Mouse (Mus musculus) limb, embryonic 14.5 days (tissue): ENCODE measurements at regions not wholly inside any gene's neighbourhood (a gene's known extent, or its start where the extent isn't known, plus 50 kb on each side); places are given as distances from the start of the nearest gene placed in this dataset.

Experiments used
- ATAC-seq: fragments of 200-750 bp; cut with Nextera tagmentation; 2 replicates; pipeline ENCODE4 v1.8.0; 2017; ENCODE audit warnings: low read depth, moderate number of reproducible peaks, moderate TSS enrichment; ENCODE audit not compliant: low FRiP score
- DNase-seq: peaks from one replicate; pipeline ENCODE4 v3.0.0-alpha.2; 2015; ENCODE audit warnings: low spot score
- H3K27ac ChIP-seq: fragments of 300-500 bp; sonication (generic); replicated peaks from 2 replicates; pipeline ENCODE4 v1.5.1; 2014; ENCODE audit warnings: low read depth, mild to moderate bottlenecking, low read length, moderate library complexity, mixed read lengths
- H3K27me3 ChIP-seq: fragments of 300-500 bp; sonication (generic); 2 replicates; pipeline ENCODE4 v1.6.1; 2014; ENCODE audit warnings: low read length, mixed read lengths; ENCODE audit not compliant: control insufficient read depth, insufficient read depth
- H3K36me3 ChIP-seq: fragments of 300-500 bp; sonication (generic); 2 replicates; pipeline ENCODE4 v1.6.1; 2014; ENCODE audit warnings: mild to moderate bottlenecking, low read length, moderate library complexity, mixed read lengths; ENCODE audit not compliant: control insufficient read depth, insufficient read depth
- H3K4me1 ChIP-seq: fragments of 300-500 bp; sonication (generic); 2 replicates; pipeline ENCODE4 v1.6.1; 2014; ENCODE audit warnings: antibody characterized with exemption, low read length, mixed read lengths; ENCODE audit not compliant: control insufficient read depth, insufficient read depth
- H3K4me2 ChIP-seq: fragments of 300-500 bp; sonication (generic); replicated peaks from 2 replicates; pipeline ENCODE4 v1.6.1; 2014; ENCODE audit warnings: low read depth, mild to moderate bottlenecking, low read length, moderate library complexity; ENCODE audit not compliant: severe bottlenecking
- H3K4me3 ChIP-seq: fragments of 300-500 bp; sonication (generic); replicated peaks from 2 replicates; pipeline ENCODE4 v1.5.1; 2014; ENCODE audit warnings: low read length
- H3K9ac ChIP-seq: fragments of 300-500 bp; sonication (generic); 2 replicates; pipeline ENCODE4 v1.6.1; 2014; ENCODE audit warnings: mild to moderate bottlenecking, low read depth, low read length, moderate library complexity; ENCODE audit not compliant: severe bottlenecking
- H3K9me3 ChIP-seq: fragments of 300-500 bp; sonication (generic); 2 replicates; pipeline ENCODE4 v1.6.1; 2016; ENCODE audit warnings: low read length; ENCODE audit not compliant: control insufficient read depth
- POLR2A ChIP-seq: fragments of 200-500 bp; IDR thresholded peaks from 2 replicates; pipeline ENCODE4 v1.8.0; 2012; ENCODE audit warnings: inconsistent platforms, mild to moderate bottlenecking, moderate library complexity, borderline replicate concordance; ENCODE audit not compliant: insufficient read depth, insufficient read length; ENCODE audit errors: extremely low read depth
- WGBS: fragments of 180-500 bp; shearing (Covaris S2); extraction: QIAGEN DNeasy Blood & Tissue Kit; methylation state at CpG from one replicate; pipeline ENCODE4 v1.1.7; 2014; 5-methylcytosine and 5-hydroxymethylcytosine counted together

GRCm38 (mm10) chr8:126673038-126673740 lies 79.4 kb upstream of the Irf2bp2 start:
- no peaks in the 10 kb centered on the region for H3K9me3 ChIP-seq
- H3K4me2 ChIP-seq: no peak overlapping the region
- H3K9ac ChIP-seq: no peak overlapping the region
- no peak for DNase-seq
- no peak for ATAC-seq
- no peak for TF ChIP-seq POLR2A
- H3K27me3 ChIP-seq: no peaks in the 10 kb centered on the region
- H3K36me3 ChIP-seq: no peaks in the 10 kb centered on the region
- no peak overlapping the region for H3K4me3 ChIP-seq
- 47% methylated on average over 9 of the region's 9 CpGs for WGBS
- H3K4me1 ChIP-seq: peaks cover 22% of the 10 kb centered on the region
- no peak overlapping the region for H3K27ac ChIP-seq

- TF ChIP-seq POLR2A: no peak
- Histone ChIP-seq H3K9ac (no peak overlapping the region), H3K27ac (no peak overlapping the region), H3K9me3 (no peaks in the 10 kb centered on the region), H3K36me3 (no peaks in the 10 kb centered on the region), H3K4me1 (peaks cover 37% of the 10 kb centered on the region), H3K4me3 (no peak overlapping the region), H3K4me2 (no peak overlapping the region), H3K27me3 (no peaks in the 10 kb centered on the region)
- ATAC-seq: no peak
- WGBS: 91% methylated on average over 11 of the region's 11 CpGs
- DNase-seq: no peak
Measured at GRCm38 (mm10) chr8:126671594-126671993, 77.8 kb upstream of the Irf2bp2 start.

DNA sequence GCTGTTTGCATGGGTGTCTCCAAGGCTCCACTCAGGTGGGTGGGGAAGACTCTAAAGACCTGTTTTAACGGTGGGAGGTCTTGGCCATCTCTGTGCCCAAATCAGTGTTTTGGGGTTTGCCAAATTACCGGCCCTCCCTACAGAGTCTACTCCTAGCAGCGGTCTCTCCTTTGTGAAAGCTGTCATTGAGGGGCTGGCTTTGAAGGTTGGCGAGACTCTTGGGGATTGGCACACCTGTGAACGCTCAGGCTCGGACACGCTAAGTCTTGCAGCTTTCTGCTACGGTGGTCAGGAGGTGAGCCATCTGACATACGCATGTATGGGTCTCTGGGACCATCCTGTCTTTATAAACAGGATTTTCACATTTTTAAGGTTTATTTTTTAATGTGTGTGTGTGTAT lies 76.1 kb upstream of the Irf2bp2 start:
- no peak for DNase-seq
- 64% methylated on average over 9 of the region's 9 CpGs for WGBS
- Histone ChIP-seq H3K27ac (no peak overlapping the region), H3K9me3 (no peaks in the 10 kb centered on the region), H3K4me1 (peaks cover 48% of the 10 kb centered on the region), H3K4me3 (no peak overlapping the region), H3K36me3 (no peaks in the 10 kb centered on the region), H3K27me3 (no peaks in the 10 kb centered on the region), H3K4me2 (no peak overlapping the region), H3K9ac (no peak overlapping the region)
- no peak for ATAC-seq
- no peak for TF ChIP-seq POLR2A

DNA sequence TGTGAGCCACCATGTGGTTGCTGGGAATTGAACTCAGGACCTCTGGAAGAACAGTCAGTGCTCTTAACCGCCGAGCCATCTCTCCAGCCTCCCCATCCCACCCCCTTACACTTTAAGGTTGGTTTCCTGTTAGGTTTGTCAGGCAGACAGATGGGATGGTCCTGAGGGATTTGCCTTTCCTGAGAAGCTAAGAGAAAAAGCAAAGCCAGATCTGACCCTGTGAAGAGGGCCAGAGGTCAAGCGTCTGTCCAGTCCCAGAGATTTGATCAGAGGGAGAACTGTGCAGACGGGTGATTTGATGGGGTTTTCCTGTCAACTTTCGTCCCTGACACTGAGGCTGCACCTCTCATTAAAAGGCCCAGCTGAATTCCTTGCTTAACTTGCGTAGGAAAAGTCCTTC lies 75.4 kb upstream of the Irf2bp2 start:
- H3K27ac ChIP-seq: 0 out of 2 replicates have a peak overlapping the region, but pooled peaks have one; percentile 9
- TF ChIP-seq POLR2A: no peak
- H3K36me3 ChIP-seq: no peaks in the 10 kb centered on the region
- ATAC-seq (no peak), DNase-seq (no peak)
- H3K4me1 ChIP-seq: peaks cover 55% of the 10 kb centered on the region
- no peak overlapping the region for H3K4me2 ChIP-seq
- no peaks in the 10 kb centered on the region for H3K9me3 ChIP-seq
- no peaks in the 10 kb centered on the region for H3K27me3 ChIP-seq
- no peak overlapping the region for H3K4me3 ChIP-seq
- WGBS: 59% methylated on average over 6 of the region's 6 CpGs
- H3K9ac ChIP-seq: no peak overlapping the region

- TF ChIP-seq POLR2A: no peak
- DNase-seq: no peak
Measured at GRCm38 (mm10) chr8:126668657-126669025, 74.9 kb upstream of the Irf2bp2 start.

More at GRCm38 (mm10) chr8:126668657-126669025, 74.9 kb upstream of the Irf2bp2 start:
- no peaks in the 10 kb centered on the region for H3K36me3 ChIP-seq
- peaks cover 60% of the 10 kb centered on the region for H3K4me1 ChIP-seq
- H3K4me3 ChIP-seq: no peak overlapping the region
- no peak overlapping the region for H3K4me2 ChIP-seq
- WGBS: 66% methylated on average over 4 of the region's 5 CpGs
- H3K9ac ChIP-seq: no peak overlapping the region
- H3K27me3 ChIP-seq: no peaks in the 10 kb centered on the region
- ATAC-seq: no peak
- H3K27ac ChIP-seq: peak overlapping the region; percentile 97
- no peaks in the 10 kb centered on the region for H3K9me3 ChIP-seq
